12 mouse cellular contexts compared by ENCODE assay signal in the genomic region with DNA sequence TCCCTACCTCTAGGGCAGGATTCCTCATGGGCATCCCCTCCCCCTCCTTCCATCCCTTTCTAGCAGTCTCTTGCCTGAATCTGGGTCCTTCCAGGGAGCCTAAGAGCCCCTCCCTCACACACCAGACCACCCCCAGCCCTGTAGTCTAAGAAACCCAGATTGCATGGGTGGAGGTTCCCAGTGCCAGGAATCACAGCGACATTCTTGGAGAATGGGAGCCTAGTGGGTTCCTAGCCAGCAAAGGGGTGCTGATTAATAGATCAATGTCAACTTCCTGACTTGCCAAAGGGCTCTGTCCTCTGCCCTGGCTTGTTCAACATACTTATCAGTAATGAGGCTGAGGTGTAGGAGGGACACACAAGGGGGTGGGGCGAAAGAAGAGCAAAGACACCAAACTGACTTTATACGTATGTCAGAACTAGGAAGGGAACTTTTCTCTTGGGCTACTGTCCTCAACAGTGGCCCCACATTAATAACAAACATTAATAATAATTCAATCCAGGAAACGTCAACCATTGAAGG.
DNase-seq lines count a peak whose midpoint lies in the region; ATAC-seq and TF ChIP-seq lines count a peak whose summit lies in the region.
"Had no signal": no experiment of that assay in that cellular context is flagged by ENCODE, and none has a peak within 500 bp of the region (broad histone marks: within the 10 kb centered on the region; RNA-seq: fewer than 3 reads in every experiment).

No protein-coding gene starts in this region.

- no peaks in the 10 kb centered on the region for H3K27me3 ChIP-seq in heart, embryonic 12.5 days (replicated peaks)
- no peaks in the 10 kb centered on the region for H3K27me3 ChIP-seq in lung, embryonic 15.5 days
- no peaks in the 10 kb centered on the region for H3K27me3 ChIP-seq in myocyte (ENCODE audit: control insufficient read depth, insufficient read depth, insufficient read length)
- H3K27me3 ChIP-seq: hindbrain, embryonic 13.5 days; neural tube, embryonic 15.5 days had no signal

- H3K4me2 ChIP-seq in heart, embryonic 12.5 days: peak overlapping the region; percentile 40
- H3K4me2 ChIP-seq in lung, embryonic 15.5 days: no peak overlapping the region
- H3K4me2 ChIP-seq in myocyte (ENCODE audit: low read depth): peak overlapping the region; percentile 72
- H3K4me2 ChIP-seq: hindbrain, embryonic 13.5 days; neural tube, embryonic 15.5 days had no signal

- peaks cover 94% of the 10 kb centered on the region for H3K4me1 ChIP-seq in heart, embryonic 12.5 days (replicated peaks)
- peaks cover 78% of the 10 kb centered on the region for H3K4me1 ChIP-seq in lung, embryonic 15.5 days

- H3K9ac ChIP-seq in heart, embryonic 12.5 days: peak overlapping the region; percentile 47; the same call in 1 of the 2 replicates
- no peak overlapping the region for H3K9ac ChIP-seq in lung, embryonic 15.5 days
- H3K9ac ChIP-seq: hindbrain, embryonic 13.5 days; neural tube, embryonic 15.5 days had no signal

- peak overlapping the region; percentile 89 for H3K27ac ChIP-seq in heart, embryonic 12.5 days (ENCODE audit: poor library complexity, severe bottlenecking)
- peak overlapping the region; percentile 49; the same call in 1 of the 2 replicates for H3K27ac ChIP-seq in lung, embryonic 15.5 days
- H3K27ac ChIP-seq: hindbrain, embryonic 13.5 days; macrophage; neural tube, embryonic 15.5 days had no signal

- DNase-seq in heart, adult 8-10 months (ENCODE audit: low spot score): no peak
- DNase-seq in lung, postnatal 10 days: no peak
- DNase-seq in liver: peak; percentile 38
- DNase-seq: right cerebral cortex, adult 18-20 months had no signal

- no peaks in the 10 kb centered on the region for H3K9me3 ChIP-seq in heart, embryonic 12.5 days (replicated peaks)
- H3K9me3 ChIP-seq in lung, embryonic 15.5 days: no peaks in the 10 kb centered on the region
- H3K9me3 ChIP-seq: hindbrain, embryonic 13.5 days; neural tube, embryonic 15.5 days had no signal

- H3K4me3 ChIP-seq in heart, embryonic 12.5 days: no peak overlapping the region
- no peak overlapping the region for H3K4me3 ChIP-seq in lung, embryonic 15.5 days
- H3K4me3 ChIP-seq in myocyte: no peak overlapping the region
- H3K4me3 ChIP-seq: hindbrain, embryonic 13.5 days; neural tube, embryonic 15.5 days had no signal

- ATAC-seq in heart, embryonic 12.5 days (ENCODE audit: insufficient number of reproducible peaks, low FRiP score): no peak
- ATAC-seq in lung, embryonic 15.5 days (ENCODE audit: borderline replicate concordance, extremely low read depth, low FRiP score, low TSS enrichment): no peak
- ATAC-seq in cerebellum, adult (ENCODE audit: insufficient number of reproducible peaks, low FRiP score, low TSS enrichment): no peak
- no peak for ATAC-seq in erythroid progenitor cell, adult 5-6 weeks (replicated peaks; ENCODE audit: low FRiP score, poor library complexity, severe bottlenecking)

- TF ChIP-seq POLR2A in myocyte (IDR thresholded peaks at IDR 0.05; ENCODE audit: insufficient read length, low read depth): no peak

- 35% methylated on average over 4 of the region's 4 CpGs for WGBS in heart, embryonic 12.5 days
- WGBS in lung, embryonic 15.5 days: 35% methylated on average over 4 of the region's 4 CpGs

- no peak overlapping the region for H3ac ChIP-seq in myocyte (ENCODE audit: control insufficient read depth, insufficient read length)

- no peaks in the 10 kb centered on the region for H3K79me2 ChIP-seq in myocyte (ENCODE audit: control insufficient read depth, insufficient read depth)

- peaks cover 7% of the 10 kb centered on the region; the same call in 1 of the 2 replicates for H3K36me3 ChIP-seq in heart, embryonic 12.5 days
- no peaks in the 10 kb centered on the region for H3K36me3 ChIP-seq in lung, embryonic 15.5 days
- no peaks in the 10 kb centered on the region for H3K36me3 ChIP-seq in myocyte (ENCODE audit: control insufficient read depth, insufficient read depth)
- H3K36me3 ChIP-seq: hindbrain, embryonic 13.5 days; neural tube, embryonic 15.5 days had no signal

TF ChIP-seq in myocyte, 11 proteins besides CTCF, POLR2A, EP300 and RAD21:
- no peak for TF ChIP-seq SRF (IDR thresholded peaks at IDR 0.05; ENCODE audit: control insufficient read depth, insufficient read length, low read depth)
- TF ChIP-seq USF1 (IDR thresholded peaks at IDR 0.05; ENCODE audit: low read depth): no peak
- TF ChIP-seq MAX (IDR thresholded peaks at IDR 0.05; ENCODE audit: low read depth): no peak
- TF ChIP-seq TCF3 (IDR thresholded peaks at IDR 0.05; ENCODE audit: insufficient read length, low read depth): no peak
- TF ChIP-seq TCF12 (IDR thresholded peaks at IDR 0.05; ENCODE audit: insufficient read depth, poor library complexity, severe bottlenecking): no peak
- no peak for TF ChIP-seq E2F4 (IDR thresholded peaks at IDR 0.05; ENCODE audit: insufficient read depth)
- TF ChIP-seq REST (IDR thresholded peaks at IDR 0.05; ENCODE audit: insufficient read depth, insufficient read length): no peak
TF ChIP-seq in myocyte: peak in this region for 0.
